Mouse (Mus musculus) olfactory bulb, adult 2 months (tissue): Measurements from ENCODE around the gene Ino80b.

Source experiments
- CTCF ChIP-seq: fragments of 200-500 bp; IDR thresholded peaks from 2 replicates; pipeline ENCODE4 v1.5.1; 2012; ENCODE audit warnings: low read depth, mild to moderate bottlenecking, low read length, moderate library complexity; ENCODE audit not compliant: insufficient read depth
- POLR2A ChIP-seq: fragments of 200-500 bp; IDR thresholded peaks from 2 replicates; pipeline ENCODE4 v1.6.1; 2012; ENCODE audit warnings: mild to moderate bottlenecking, low read depth, low read length, moderate library complexity; ENCODE audit not compliant: insufficient read depth

GRCm38 (mm10) chr6:83151721-83152120 is 26.5 kb upstream of the Ino80b start:
- TF ChIP-seq CTCF = no peak
- no peak for TF ChIP-seq POLR2A
